11 mouse cellular contexts compared by ENCODE assay signal in the genomic region with DNA sequence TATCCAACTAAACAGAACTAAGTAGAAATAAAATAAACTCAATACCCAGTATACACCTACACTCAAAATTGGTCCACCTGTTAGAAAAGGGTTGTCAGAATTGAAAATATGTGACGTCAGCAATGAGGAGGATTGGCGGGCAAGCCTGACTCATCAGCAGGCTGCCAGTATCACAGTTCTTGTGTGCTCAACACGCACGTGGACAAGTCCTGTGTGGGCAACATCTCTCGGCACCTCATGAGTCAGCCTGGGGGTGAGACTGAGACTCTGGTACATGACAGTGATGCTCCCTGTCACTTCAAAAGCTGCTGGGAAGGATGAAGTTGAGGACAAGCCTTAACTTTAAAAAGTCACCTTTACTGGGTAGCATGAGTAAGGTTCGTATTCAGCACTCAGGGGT.
"Had no signal": no experiment of that assay in that cellular context is flagged by ENCODE, and none has a peak within 500 bp of the region (broad histone marks: within the 10 kb centered on the region; RNA-seq: fewer than 3 reads in every experiment).

No protein-coding gene starts in this region.

- DNase-seq: lung, adult 18-20 months; lung, embryonic 14.5 days; lung, postnatal 10 days; lung, postnatal 4 days; midbrain, embryonic 14.5 days; retina, postnatal 1 day; spleen, adult 18-20 months; thymus, adult 18-20 months; thymus, postnatal 14 days; thymus, postnatal 36 days had no signal

- ATAC-seq: midbrain, embryonic 16.5 days had no signal
